Mouse (Mus musculus) neural tube, embryonic 14.5 days (tissue): ENCODE results near the gene Cox10. TPM values are rescaled to one million over a fixed set of nuclear protein-coding genes. Genes with fewer than 3 reads are reported as not detected.

Experiments
- ATAC-seq: fragments of 200-750 bp; cut with Nextera tagmentation; 2 replicates; pipeline ENCODE4 v1.8.0; 2017; ENCODE audit warnings: low read depth, mild to moderate bottlenecking, moderate TSS enrichment, moderate library complexity
- H3K27ac ChIP-seq: fragments of 300-500 bp; sonication (generic); 2 replicates; pipeline ENCODE4 v1.5.1; 2014; ENCODE audit warnings: low read depth, mild to moderate bottlenecking, control low read depth, low read length, moderate library complexity, mixed read lengths
- H3K27me3 ChIP-seq: fragments of 300-500 bp; sonication (generic); 2 replicates; pipeline ENCODE4 v1.6.1; 2014; ENCODE audit warnings: low read length; ENCODE audit not compliant: control insufficient read depth, insufficient read depth
- H3K36me3 ChIP-seq: fragments of 300-500 bp; sonication (generic); 2 replicates; pipeline ENCODE4 v1.6.1; 2014; ENCODE audit warnings: low read length, mixed read lengths; ENCODE audit not compliant: control insufficient read depth, insufficient read depth
- H3K4me1 ChIP-seq: fragments of 300-500 bp; sonication (generic); 2 replicates; pipeline ENCODE4 v1.6.1; 2014; ENCODE audit warnings: low read length; ENCODE audit not compliant: control insufficient read depth, insufficient read depth
- H3K4me2 ChIP-seq: fragments of 300-500 bp; sonication (generic); 2 replicates; pipeline ENCODE4 v1.6.1; 2014; ENCODE audit warnings: mild to moderate bottlenecking, low read depth, low read length, control low read depth
- H3K4me3 ChIP-seq: fragments of 300-500 bp; sonication (generic); 2 replicates; pipeline ENCODE4 v1.5.1; 2014; ENCODE audit warnings: low read depth, low read length, control low read depth, mixed read lengths
- H3K9ac ChIP-seq: fragments of 300-500 bp; sonication (generic); replicated peaks from 2 replicates; pipeline ENCODE4 v1.6.1; 2014; ENCODE audit warnings: low read depth, mild to moderate bottlenecking, control low read depth, low read length, mixed read lengths
- H3K9me3 ChIP-seq: fragments of 300-500 bp; sonication (generic); 2 replicates; pipeline ENCODE4 v1.6.1; 2016; ENCODE audit warnings: low read length; ENCODE audit not compliant: control insufficient read depth
- WGBS: fragments of 180-500 bp; shearing (Covaris S2); extraction: QIAGEN DNeasy Blood & Tissue Kit; methylation state at CpG from one replicate; pipeline ENCODE4 v1.1.7; 2014; 5-methylcytosine and 5-hydroxymethylcytosine counted together
- polyA plus RNA-seq: library from polyadenylated mRNA; unstranded; fragments of >200 nt; fragmentation: Nextera tagmentation; extraction: Ambion mirVana; gene quantifications from 2 replicates; pipeline ENCODE4 v1.2.1, GENCODE M21; 2014

Gene Cox10
- polyA plus RNA-seq, 1 experiment from 2014 or later, result 29.0 TPM

- no peak overlapping the region for H3K27ac ChIP-seq
- no peaks in the 10 kb centered on the region for H3K36me3 ChIP-seq
- H3K27me3 ChIP-seq, result no peaks in the 10 kb centered on the region
- H3K4me3 ChIP-seq, result no peak overlapping the region
- 0 out of 2 replicates have a peak, but pooled peaks cover 14% of the 10 kb centered on the region for H3K4me1 ChIP-seq
- no peaks in the 10 kb centered on the region for H3K9me3 ChIP-seq
- 77% methylated on average over 9 of the region's 9 CpGs for WGBS
- ATAC-seq, result no peak
- H3K9ac ChIP-seq, result no peak overlapping the region
- H3K4me2 ChIP-seq, result no peak overlapping the region
Observed at GRCm38 (mm10) chr11:63967641-63968387, 111.5 kb downstream of the Cox10 start.

- H3K27ac ChIP-seq, result no peak overlapping the region
- H3K4me2 ChIP-seq, result no peak overlapping the region
- H3K36me3 ChIP-seq, result no peaks in the 10 kb centered on the region
- H3K9ac ChIP-seq, result no peak overlapping the region
- 0 out of 2 replicates have a peak, but pooled peaks cover 14% of the 10 kb centered on the region for H3K4me1 ChIP-seq
- no peaks in the 10 kb centered on the region for H3K27me3 ChIP-seq
- H3K9me3 ChIP-seq, result no peaks in the 10 kb centered on the region
- 56% methylated on average over 5 of the region's 5 CpGs for WGBS
- H3K4me3 ChIP-seq, result no peak overlapping the region
- no peak for ATAC-seq
Observed at GRCm38 (mm10) chr11:63965437-63965836, 113.8 kb downstream of the Cox10 start.

DNA sequence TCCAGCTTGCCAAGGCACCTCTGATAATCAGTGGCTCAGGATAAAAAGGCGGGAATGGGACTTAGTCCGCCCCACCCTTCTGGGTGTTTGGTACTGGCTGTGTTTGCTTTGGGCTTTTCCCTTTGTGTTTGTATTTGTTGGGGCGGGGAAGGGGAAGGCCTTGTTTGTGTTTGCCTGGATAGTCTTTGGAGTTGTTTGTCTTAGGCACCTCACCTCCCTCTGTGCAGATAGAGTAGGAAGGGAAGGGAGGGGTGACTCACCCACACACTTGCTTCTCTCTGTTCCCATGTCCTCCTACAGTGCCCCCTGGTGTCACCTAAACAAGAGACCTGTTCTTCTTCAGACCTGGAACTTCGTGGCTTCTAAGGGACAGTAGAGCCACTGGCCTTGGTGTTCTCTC, 122.1 kb downstream of the Cox10 start:
- peaks cover 8% of the 10 kb centered on the region for H3K4me1 ChIP-seq
- no peak overlapping the region for H3K4me3 ChIP-seq
- no peaks in the 10 kb centered on the region for H3K9me3 ChIP-seq
- no peak overlapping the region for H3K27ac ChIP-seq
- H3K4me2 ChIP-seq, result no peak overlapping the region
- H3K36me3 ChIP-seq, result no peaks in the 10 kb centered on the region
- H3K27me3 ChIP-seq, result no peaks in the 10 kb centered on the region
- WGBS, result 40% methylated on average over 4 of the region's 4 CpGs
- no peak overlapping the region for H3K9ac ChIP-seq
- ATAC-seq, result no peak

DNA sequence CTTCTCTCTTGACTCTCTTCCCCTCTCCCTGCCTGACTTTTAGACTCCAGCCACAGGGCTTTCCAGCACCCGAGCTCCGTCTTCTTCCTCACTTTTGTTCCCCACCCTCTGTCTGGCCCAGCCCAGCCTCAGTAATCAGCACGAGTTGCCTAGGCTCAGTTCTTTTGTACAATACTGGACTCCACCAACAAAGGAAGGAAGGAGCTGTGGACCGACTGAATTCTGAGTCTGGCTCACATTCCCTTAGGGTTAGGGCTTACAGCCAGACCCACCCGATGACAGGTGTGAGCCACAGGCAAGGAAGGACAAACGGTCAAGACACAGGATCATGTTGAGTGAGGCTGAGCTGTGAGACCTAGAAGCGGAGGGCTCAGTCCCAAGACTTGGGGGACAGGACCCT, 122.5 kb downstream of the Cox10 start:
- Histone ChIP-seq H3K9me3 (no peaks in the 10 kb centered on the region), H3K4me2 (no peak overlapping the region), H3K36me3 (no peaks in the 10 kb centered on the region), H3K27me3 (no peaks in the 10 kb centered on the region), H3K4me3 (no peak overlapping the region), H3K4me1 (peaks cover 11% of the 10 kb centered on the region), H3K9ac (no peak overlapping the region), H3K27ac (no peak overlapping the region)
- WGBS, result 27% methylated on average over 7 of the region's 7 CpGs
- no peak for ATAC-seq

DNA sequence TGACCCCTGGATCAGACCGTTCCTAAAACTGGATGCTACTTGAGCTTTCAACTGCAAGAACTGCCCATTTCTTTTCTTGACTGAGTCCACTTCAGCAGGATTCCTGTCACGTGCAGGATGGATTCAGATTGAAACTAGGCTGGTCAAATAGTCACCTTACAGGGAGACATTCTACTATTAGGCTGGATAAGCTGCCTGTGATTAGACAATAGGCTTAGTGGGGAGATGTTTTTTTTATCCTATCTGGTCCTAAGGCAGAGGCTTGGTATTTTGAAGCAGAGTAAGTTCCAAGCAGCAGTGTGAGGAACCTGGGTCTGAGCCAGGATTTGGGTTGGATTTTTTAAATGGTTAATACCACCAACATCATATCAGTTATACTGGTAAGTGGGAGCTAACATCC, 125.4 kb downstream of the Cox10 start:
- H3K27ac ChIP-seq, result no peak overlapping the region
- H3K4me1 ChIP-seq, result peaks cover 11% of the 10 kb centered on the region
- WGBS, result 83% methylated on average over 2 of the region's 2 CpGs
- no peak overlapping the region for H3K4me3 ChIP-seq
- no peak overlapping the region for H3K4me2 ChIP-seq
- H3K9me3 ChIP-seq, result no peaks in the 10 kb centered on the region
- no peaks in the 10 kb centered on the region for H3K36me3 ChIP-seq
- no peaks in the 10 kb centered on the region for H3K27me3 ChIP-seq
- ATAC-seq, result no peak
- no peak overlapping the region for H3K9ac ChIP-seq

DNA sequence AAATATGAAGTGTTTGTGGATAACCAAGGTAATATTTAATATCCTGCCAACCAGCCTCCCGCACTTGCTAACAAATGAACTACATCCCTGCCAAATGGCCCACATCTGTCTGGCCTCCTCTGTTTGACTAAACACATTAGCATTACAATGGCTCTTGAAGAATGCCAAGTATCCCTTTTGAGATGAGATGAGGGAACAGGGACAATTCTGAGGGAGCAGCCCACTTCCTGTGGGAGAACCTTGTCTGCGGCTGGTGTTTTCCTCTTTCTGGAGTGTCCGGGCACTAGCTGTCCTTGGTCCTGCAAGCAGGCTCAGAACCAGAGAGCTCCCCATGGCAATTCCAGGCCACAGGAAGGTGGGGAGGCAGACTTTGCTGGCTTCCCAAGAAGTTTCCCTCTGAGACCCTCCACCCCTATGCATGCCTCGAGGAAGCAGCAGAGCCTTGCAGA, 126.5 kb downstream of the Cox10 start:
- no peak overlapping the region for H3K4me3 ChIP-seq
- WGBS, result 9% methylated on average over 4 of the region's 4 CpGs
- no peak overlapping the region for H3K9ac ChIP-seq
- peaks cover 11% of the 10 kb centered on the region for H3K4me1 ChIP-seq
- no peaks in the 10 kb centered on the region for H3K9me3 ChIP-seq
- 0 out of 2 replicates have a peak, but pooled peaks have one; percentile 10 for ATAC-seq
- no peaks in the 10 kb centered on the region for H3K36me3 ChIP-seq
- H3K27me3 ChIP-seq, result no peaks in the 10 kb centered on the region
- H3K27ac ChIP-seq, result no peak overlapping the region
- H3K4me2 ChIP-seq, result no peak overlapping the region

- WGBS, result 4% methylated on average over 19 of the region's 19 CpGs
- H3K27ac ChIP-seq, result no peak overlapping the region
- H3K9ac ChIP-seq, result no peak overlapping the region; the same call in 1 of the 2 replicates
- peak overlapping the region; percentile 33 for H3K4me2 ChIP-seq
- peak; percentile 61; the same call in 1 of the 2 replicates for ATAC-seq
- no peaks in the 10 kb centered on the region for H3K9me3 ChIP-seq
- H3K27me3 ChIP-seq, result no peaks in the 10 kb centered on the region
- peaks cover 11% of the 10 kb centered on the region for H3K4me1 ChIP-seq
- peak overlapping the region; percentile 5; the same call in 1 of the 2 replicates for H3K4me3 ChIP-seq
- no peaks in the 10 kb centered on the region for H3K36me3 ChIP-seq
Observed at GRCm38 (mm10) chr11:63951831-63952631, 127.2 kb downstream of the Cox10 start.

DNA sequence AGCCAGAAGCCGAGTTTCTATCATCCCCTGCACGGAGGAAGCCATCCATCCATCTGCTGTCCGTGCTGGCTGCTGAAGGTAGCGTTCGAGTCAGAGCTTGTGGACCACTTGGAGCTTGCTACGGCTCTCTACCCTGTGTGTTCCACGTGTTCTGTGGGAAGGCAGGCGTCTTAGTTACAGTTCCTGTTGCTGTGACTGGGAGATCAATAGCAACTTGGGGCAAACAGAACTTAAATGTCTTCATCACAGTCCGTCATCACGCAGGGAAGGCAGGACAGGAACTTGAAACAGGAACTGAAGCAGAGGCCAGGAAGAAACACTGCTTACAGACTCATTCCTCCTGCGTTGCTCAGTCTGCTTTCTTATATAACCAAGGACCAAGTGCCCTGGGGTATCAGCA, 130.9 kb downstream of the Cox10 start:
- Histone ChIP-seq H3K9ac (no peak overlapping the region), H3K36me3 (no peaks in the 10 kb centered on the region), H3K4me3 (no peak overlapping the region), H3K4me1 (peaks cover 9% of the 10 kb centered on the region), H3K9me3 (no peaks in the 10 kb centered on the region), H3K27me3 (no peaks in the 10 kb centered on the region), H3K27ac (no peak overlapping the region), H3K4me2 (no peak overlapping the region)
- no peak for ATAC-seq
- 91% methylated on average over 11 of the region's 11 CpGs for WGBS

- ATAC-seq, result no peak
- no peak overlapping the region for H3K4me2 ChIP-seq
- H3K36me3 ChIP-seq, result no peaks in the 10 kb centered on the region
- no peaks in the 10 kb centered on the region for H3K27me3 ChIP-seq
- H3K9me3 ChIP-seq, result no peaks in the 10 kb centered on the region
- no peak overlapping the region for H3K27ac ChIP-seq
- peaks cover 2% of the 10 kb centered on the region for H3K4me1 ChIP-seq
- 96% methylated on average over 2 of the region's 2 CpGs for WGBS
- H3K4me3 ChIP-seq, result no peak overlapping the region
- no peak overlapping the region for H3K9ac ChIP-seq
Observed at GRCm38 (mm10) chr11:63947024-63947423, 132.2 kb downstream of the Cox10 start.
